Mouse (Mus musculus): ENCODE results near the gene Rplp1.

GRCm38 (mm10) chr9:61889855-61890254, 24.5 kb downstream of the Rplp1 start:
- TF ChIP-seq CTCF (IDR thresholded peaks at IDR 0.05; ENCODE audit: low read depth, low read length) = no peak
- TF ChIP-seq POLR2A (IDR thresholded peaks at IDR 0.05; ENCODE audit: borderline replicate concordance, low read depth, low read length) = no peak
